Mouse (Mus musculus) ES-E14 (cell line): ENCODE results near the gene Eif2b2. TPM values are rescaled to one million over a fixed set of nuclear protein-coding genes. Genes with fewer than 3 reads are reported as not detected.

Experiments
- DNase-seq: peaks from one replicate; pipeline ENCODE4 v3.0.0-alpha.2; 2013; ENCODE audit warnings: low read depth, low spot score
- H3K27ac ChIP-seq: 2 replicates; pipeline ENCODE4 v1.5.1; 2012; ENCODE audit warnings: low read depth, mild to moderate bottlenecking, low read length, moderate library complexity, mixed read lengths; ENCODE audit not compliant: poor library complexity, insufficient read depth, severe bottlenecking
- H3K36me3 ChIP-seq: 2 replicates; pipeline ENCODE4 v1.6.1; 2012; ENCODE audit warnings: mild to moderate bottlenecking, low read length, moderate library complexity, mixed read lengths; ENCODE audit not compliant: control insufficient read depth, poor library complexity, insufficient read depth, severe bottlenecking
- H3K4me1 ChIP-seq, 2 experiments: fragments of 150-350 bp in 1 of 2; sonication (generic) in 1 of 2; 2 replicates each; pipeline ENCODE4 v1.6.1; 2012; ENCODE audit warnings: low read length in 2 of 2, mild to moderate bottlenecking in 1 of 2, mixed read lengths in 1 of 2; ENCODE audit not compliant: control insufficient read depth in 2 of 2, insufficient read depth in 2 of 2, poor library complexity in 1 of 2
- H3K4me3 ChIP-seq, 2 experiments: fragments of 150-350 bp in 1 of 2; sonication (generic) in 1 of 2; 2 replicates each; pipeline ENCODE4 v1.5.1; 2012; ENCODE audit warnings: low read length in 2 of 2, low read depth in 1 of 2, mild to moderate bottlenecking in 1 of 2, mixed read lengths in 1 of 2; ENCODE audit not compliant: insufficient read depth in 1 of 2, poor library complexity in 1 of 2, severe bottlenecking in 1 of 2
- H3K9ac ChIP-seq: 2 replicates; pipeline ENCODE4 v1.6.1; 2012; ENCODE audit warnings: low read depth, mild to moderate bottlenecking, low read length, mixed read lengths; ENCODE audit not compliant: poor library complexity, insufficient read depth, severe bottlenecking
- H3K9me3 ChIP-seq: fragments of 150-350 bp; sonication (generic); 2 replicates; pipeline ENCODE4 v1.6.1; 2012; ENCODE audit warnings: low read depth, mild to moderate bottlenecking, low read length; ENCODE audit not compliant: control insufficient read depth, insufficient read depth
- CHD2 ChIP-seq: IDR thresholded peaks from 2 replicates; pipeline ENCODE4 v1.6.1; 2014; ENCODE audit warnings: mild to moderate bottlenecking, low read depth, low read length, inconsistent platforms
- HCFC1 ChIP-seq: IDR thresholded peaks from 2 replicates; pipeline ENCODE4 v1.6.1; 2012; ENCODE audit warnings: low read length, inconsistent platforms, borderline replicate concordance; ENCODE audit not compliant: insufficient read depth
- MAFK ChIP-seq: IDR thresholded peaks from 2 replicates; pipeline ENCODE4 v1.6.1; 2014; ENCODE audit warnings: mild to moderate bottlenecking, low read depth, low read length, inconsistent platforms; ENCODE audit not compliant: insufficient read depth
- ZC3H11A ChIP-seq: IDR thresholded peaks from 2 replicates; pipeline ENCODE4 v1.6.1; 2012; ENCODE audit warnings: low read depth, mild to moderate bottlenecking, inconsistent platforms, low read length, borderline replicate concordance
- ZNF384 ChIP-seq: IDR thresholded peaks from 2 replicates; pipeline ENCODE4 v1.6.1; 2012; ENCODE audit warnings: low read depth, low read length, inconsistent platforms
- in situ Hi-C, 2 experiments: fragments of 600-800 bp; cut with MboI; formaldehyde crosslinking; loops; one replicate each; pipeline ENCODE4 v1.15.1; 2025; ENCODE audit warnings: low sequenced_read_pairs in 2 of 2, inconsistent platforms in 1 of 2; ENCODE audit not compliant: unreplicated experiment in 2 of 2
- total RNA-seq: library from RNA; depleted of rRNA; stranded (reverse); fragments of 300-350 nt; gene quantifications from 2 replicates; pipeline ENCODE4 v1.2.3, GENCODE M21; 2012

The Eif2b2 gene
- total RNA-seq, 1 experiment: 136 TPM

DNA sequence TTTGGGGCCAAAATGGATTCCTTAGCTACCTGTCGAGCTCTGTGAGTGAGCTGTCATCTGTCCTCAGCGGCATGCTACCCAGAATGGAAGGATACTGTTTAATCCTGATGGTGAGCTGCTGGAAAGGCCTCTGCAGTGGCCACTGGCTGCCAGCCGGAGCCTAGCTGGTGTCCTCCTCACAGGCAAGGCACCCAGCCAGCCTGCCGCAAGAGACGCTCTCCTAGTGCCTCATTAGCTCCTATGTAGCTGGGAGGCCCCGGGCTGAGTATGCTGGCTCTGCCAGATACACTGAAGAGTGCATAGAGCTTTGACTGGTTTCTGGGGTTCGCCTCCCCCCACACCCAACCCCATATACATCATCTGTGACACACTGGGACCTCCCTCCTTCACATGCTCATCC lies 45.3 kb upstream of the Eif2b2 start:
- no peak for DNase-seq
- Histone ChIP-seq H3K9ac (no peak overlapping the region), H3K36me3 (no peaks in the 10 kb centered on the region), H3K9me3 (no peaks in the 10 kb centered on the region), H3K4me1 (peaks cover 0 to 20% of the 10 kb centered on the region in 2 experiments; a peak in 1 of 4 replicates), H3K27ac (no peak overlapping the region), H3K4me3 (no peak overlapping the region)
- TF ChIP-seq HCFC1: no peak
- no peak for TF ChIP-seq ZC3H11A
- no peak for TF ChIP-seq ZNF384
- TF ChIP-seq MAFK: no peak
- no peak for TF ChIP-seq CHD2
- in situ Hi-C loops: no loop called here

DNA sequence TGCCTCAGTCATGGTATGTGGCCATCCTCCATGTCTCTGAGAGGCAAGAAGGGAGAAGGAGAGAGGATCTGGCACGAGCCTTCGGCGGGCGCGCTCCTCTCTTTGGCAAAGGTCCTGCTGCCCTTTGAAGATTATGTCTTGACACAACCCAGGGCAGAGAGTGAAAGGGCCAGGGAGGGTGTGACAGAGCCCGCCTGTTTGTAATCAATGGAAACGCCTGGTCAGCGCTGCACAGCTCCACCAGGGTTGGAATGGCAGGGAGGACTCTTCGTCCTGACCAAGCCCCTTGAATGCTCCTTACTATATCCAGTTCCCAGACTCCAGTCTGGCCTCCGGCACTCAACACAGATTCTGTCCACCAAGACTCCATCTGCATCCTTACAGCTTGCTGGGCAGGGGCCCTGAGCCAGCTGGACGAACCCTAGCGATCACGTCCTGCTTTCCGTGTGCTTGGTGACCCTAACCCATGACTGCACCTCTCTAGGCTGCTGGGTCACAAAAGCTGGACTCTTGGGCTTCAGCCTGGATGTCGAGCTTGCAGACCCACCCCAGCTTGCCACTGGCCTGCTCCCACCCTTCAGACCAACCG lies 44.1 kb upstream of the Eif2b2 start:
- Histone ChIP-seq H3K4me3 (no peak overlapping the region), H3K9ac (no peak overlapping the region), H3K4me1 (peaks cover 0 to 16% of the 10 kb centered on the region in 2 experiments; a peak in 1 of 4 replicates), H3K9me3 (no peaks in the 10 kb centered on the region), H3K36me3 (no peaks in the 10 kb centered on the region), H3K27ac (no peak overlapping the region; the same call in 1 of the 2 replicates)
- in situ Hi-C loops: no loop called here
- TF ChIP-seq HCFC1 (no peak), MAFK (no peak), CHD2 (no peak), ZNF384 (no peak), ZC3H11A (no peak)
- no peak for DNase-seq

DNA sequence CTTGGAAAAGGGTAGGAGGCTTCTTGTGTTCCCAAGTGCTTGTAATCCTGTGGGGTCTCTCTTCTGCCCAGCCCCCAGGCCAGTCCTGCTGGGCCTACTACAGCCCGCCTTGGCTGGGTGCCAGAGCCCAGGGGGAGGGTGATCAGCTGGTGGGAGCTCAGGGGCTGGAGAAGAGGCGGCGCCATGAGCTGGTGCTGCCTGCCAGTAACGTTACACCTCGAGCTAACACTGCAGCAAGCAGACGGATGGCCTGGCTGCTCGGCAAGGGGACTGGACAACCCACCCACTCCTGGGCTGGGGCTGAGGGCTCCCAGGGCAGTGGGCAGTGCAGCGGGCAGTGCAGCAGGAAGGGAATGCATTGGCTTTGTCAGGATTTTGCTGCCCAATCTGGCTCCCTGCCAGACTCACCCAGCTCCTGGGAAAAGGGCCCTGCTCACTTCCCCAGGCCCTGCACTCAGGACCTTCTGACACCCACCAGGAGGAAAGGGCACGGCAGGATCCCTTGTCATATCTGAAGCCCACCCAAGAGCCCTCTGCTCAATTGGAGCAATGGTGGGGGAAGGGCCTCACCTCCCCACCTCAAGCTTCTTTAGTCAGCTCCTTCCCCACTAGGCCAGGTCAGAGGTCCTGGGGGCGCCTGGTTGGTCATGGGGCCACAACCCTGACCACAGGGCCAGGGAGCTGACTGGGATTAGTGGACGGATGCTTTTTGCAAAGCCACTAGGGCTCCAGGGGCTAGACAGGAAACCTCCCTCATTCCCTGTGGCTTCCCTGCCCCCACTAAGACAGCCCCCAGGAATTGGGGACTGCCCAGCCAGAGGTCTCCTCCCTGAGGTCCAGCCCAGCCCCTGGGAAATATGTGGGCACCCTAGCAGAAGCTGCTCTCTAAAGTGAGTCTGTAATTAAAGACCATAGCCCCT lies 43.1 kb upstream of the Eif2b2 start:
- no peak for DNase-seq
- Histone ChIP-seq H3K4me1 (peaks cover 0 to 16% of the 10 kb centered on the region in 2 experiments; a peak in 1 of 4 replicates), H3K9ac (no peak overlapping the region), H3K36me3 (no peaks in the 10 kb centered on the region), H3K27ac (no peak overlapping the region), H3K4me3 (no peak overlapping the region), H3K9me3 (no peaks in the 10 kb centered on the region)
- in situ Hi-C loops: no loop called here
- TF ChIP-seq MAFK (no peak), HCFC1 (no peak), CHD2 (no peak), ZC3H11A (no peak), ZNF384 (no peak)

DNA sequence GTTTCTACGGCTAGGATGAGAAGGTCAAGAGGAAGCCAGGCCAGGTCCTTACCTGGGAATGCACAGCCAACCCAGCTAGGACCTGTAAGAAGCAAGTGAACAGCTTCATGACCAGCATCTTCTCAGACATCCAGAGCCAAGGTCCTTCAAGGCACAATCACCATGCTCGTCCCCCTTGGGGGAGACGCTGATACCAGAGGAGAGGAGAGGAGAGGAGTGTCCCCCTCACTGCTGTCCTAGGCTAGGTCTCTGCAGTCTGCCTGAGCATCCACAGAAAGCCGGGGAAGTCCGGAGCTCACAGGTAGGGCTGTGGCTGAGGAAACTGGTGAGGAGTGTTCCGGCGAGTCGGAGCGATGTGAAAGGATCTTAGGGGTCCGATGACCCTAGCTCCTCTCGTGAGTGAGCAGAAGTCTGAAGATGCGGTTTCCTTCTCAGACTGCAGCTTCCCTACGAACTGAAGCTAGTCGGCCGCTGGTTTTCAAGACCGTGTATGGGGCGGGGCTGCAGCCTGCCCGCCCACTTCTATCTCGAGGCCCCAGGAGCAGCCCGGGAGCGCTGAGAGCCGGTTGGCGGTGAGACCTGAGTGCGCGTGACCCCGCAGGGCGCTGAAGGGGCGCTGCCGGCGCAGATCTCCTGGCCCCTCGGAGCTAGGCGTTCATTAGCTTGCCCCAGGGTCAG lies 42.3 kb upstream of the Eif2b2 start:
- Histone ChIP-seq H3K4me1 (peaks cover 0 to 16% of the 10 kb centered on the region in 2 experiments; a peak in 1 of 4 replicates), H3K9ac (no peak overlapping the region), H3K27ac (no peak overlapping the region), H3K4me3 (peak overlapping the region; percentile 31 to 38; a peak in 2 of 4 replicates), H3K36me3 (no peaks in the 10 kb centered on the region), H3K9me3 (no peaks in the 10 kb centered on the region)
- in situ Hi-C loops: no loop called here
- DNase-seq: no peak
- TF ChIP-seq CHD2 (no peak), ZC3H11A (no peak), HCFC1 (no peak), MAFK (no peak), ZNF384 (no peak)
